Mouse (Mus musculus) spleen, embryonic (tissue): ENCODE results near the gene Trhr2.

Experiments
- CTCF ChIA-PET: fragments of 350-600 bp; sonication (Branson Sonifier 250); formaldehyde crosslinking; loops from one replicate; lab custom pipeline; 2022; lab: Charles Lee

Gene Trhr2

DNA sequence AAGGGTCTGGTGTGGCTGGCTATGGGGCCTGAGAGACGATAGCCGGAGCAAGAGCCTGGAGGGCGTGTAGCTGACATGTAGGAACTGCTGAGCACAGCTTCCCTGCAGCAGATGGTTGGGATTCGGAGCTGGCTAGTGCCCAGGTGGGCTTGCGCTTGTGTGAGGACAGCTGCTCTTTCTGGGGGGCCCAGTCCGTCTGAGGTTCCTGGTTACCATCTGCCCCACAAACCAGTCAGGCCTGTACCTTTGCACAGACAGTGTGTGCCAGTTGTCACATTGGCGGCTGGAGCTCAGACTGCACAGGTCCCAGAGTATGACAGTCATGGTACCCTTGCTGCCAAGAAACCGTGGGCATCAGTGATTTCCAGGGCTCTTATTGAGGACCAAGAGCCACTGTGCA is 52.7 kb downstream of the Trhr2 start:
- CTCF ChIA-PET: no interaction called here
